Mouse (Mus musculus) G1E (cell line): Measurements from ENCODE around the gene Zfp385b.

Source experiments
- CTCF ChIP-seq: IDR thresholded peaks from 2 replicates; pipeline ENCODE4 v1.5.1; 2012; ENCODE audit warnings: low read depth, low read length, inconsistent platforms, mixed read lengths
- GATA1 ChIP-seq: IDR thresholded peaks from 2 replicates; pipeline ENCODE4 v1.6.1; 2012; ENCODE audit warnings: borderline replicate concordance, low read length, inconsistent platforms, mixed read lengths
- GATA2 ChIP-seq: IDR thresholded peaks from 2 replicates; pipeline ENCODE4 v1.6.1; 2012; ENCODE audit warnings: low read depth, low read length, inconsistent platforms, borderline replicate concordance
- POLR2AphosphoS5 ChIP-seq: IDR thresholded peaks from 2 replicates; pipeline ENCODE4 v1.6.1; 2012; ENCODE audit warnings: low read depth, low read length, inconsistent platforms; ENCODE audit not compliant: insufficient replicate concordance
- TAL1 ChIP-seq: conservative IDR thresholded peaks from 2 replicates; pipeline ENCODE4 v1.6.1; 2012; ENCODE audit warnings: low read depth, low read length, inconsistent platforms, mixed read lengths

GRCm38 (mm10) chr2:77540860-77541259, 278.6 kb downstream of the Zfp385b start:
- TF ChIP-seq CTCF, result no peak
- TF ChIP-seq GATA1, result no peak
- TF ChIP-seq POLR2AphosphoS5, result no peak
- TF ChIP-seq TAL1, result no peak
- TF ChIP-seq GATA2, result no peak
